Mouse (Mus musculus) right cerebral cortex, adult 18-20 months (tissue): ENCODE results near the gene Erf.
A peak's percentile ranks its signal among the peaks of the same experiment; 100 is the strongest.

Source experiments
- DNase-seq: peaks from one replicate; pipeline ENCODE4 v3.0.0; 2022; ENCODE audit warnings: mixed read lengths

The Erf gene

DNA sequence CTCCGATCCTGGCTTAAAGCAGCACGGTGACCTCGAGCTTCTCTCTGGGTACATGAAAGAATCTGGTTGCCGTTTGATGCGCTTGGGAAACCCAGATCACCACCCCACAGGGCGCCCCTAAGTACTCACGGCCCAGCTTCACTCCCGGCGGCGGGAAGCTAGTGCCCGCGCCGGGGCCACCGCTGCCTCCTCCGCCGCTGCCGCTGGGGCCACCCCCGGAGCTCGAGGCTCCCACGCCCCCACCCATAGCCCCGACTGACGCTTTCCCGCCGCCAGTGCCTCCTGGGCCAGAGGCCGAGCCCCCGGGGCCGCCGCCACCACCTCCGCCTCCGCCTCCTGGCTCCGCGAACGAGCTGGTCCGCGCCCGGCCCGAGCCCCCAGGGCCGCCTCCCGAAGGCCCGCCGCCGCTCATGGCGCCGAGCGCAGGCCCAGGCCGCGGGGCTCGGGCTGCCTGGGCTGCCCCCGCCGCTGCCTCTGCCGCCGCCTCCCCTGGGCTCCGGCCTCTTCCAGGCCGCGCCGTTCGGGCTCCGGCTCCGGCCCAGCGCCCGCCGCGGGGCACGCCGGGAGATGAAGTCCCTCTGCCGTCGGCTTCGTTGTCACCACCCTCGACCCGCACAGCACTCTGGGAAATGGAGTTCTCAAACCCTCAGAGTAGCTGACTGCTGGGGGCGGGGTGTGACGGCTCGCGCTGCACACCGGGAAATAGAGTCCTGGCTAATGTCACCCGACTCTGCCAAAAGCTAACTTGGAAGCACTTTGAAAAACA lies 13.1 kb downstream of the Erf start, which contains the start of gene Gsk3a:
Gene Gsk3a (minus strand): TSS at position 603 of the 766 bp plus-strand sequence.
- DNase-seq = peak; percentile 99

DNA sequence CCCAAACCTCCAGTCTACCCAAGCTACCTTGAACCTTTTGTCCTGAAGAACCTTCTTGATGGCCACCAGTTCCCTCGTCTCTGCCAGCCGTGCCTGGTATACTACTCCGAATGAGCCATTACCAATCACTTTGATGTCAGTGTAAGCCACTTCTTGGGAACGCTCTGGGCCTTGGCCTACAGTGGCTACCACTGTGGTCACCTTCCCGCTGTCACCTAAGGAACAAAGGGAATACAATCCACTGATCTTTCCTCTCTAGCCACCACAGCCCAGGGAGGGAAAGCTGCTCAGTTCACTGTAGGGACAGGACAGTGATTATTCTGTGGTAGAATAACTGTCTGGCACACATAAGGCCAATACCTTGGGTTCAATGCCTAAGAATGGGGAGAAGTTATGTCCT lies 15.0 kb downstream of the Erf start:
- DNase-seq = no peak

DNA sequence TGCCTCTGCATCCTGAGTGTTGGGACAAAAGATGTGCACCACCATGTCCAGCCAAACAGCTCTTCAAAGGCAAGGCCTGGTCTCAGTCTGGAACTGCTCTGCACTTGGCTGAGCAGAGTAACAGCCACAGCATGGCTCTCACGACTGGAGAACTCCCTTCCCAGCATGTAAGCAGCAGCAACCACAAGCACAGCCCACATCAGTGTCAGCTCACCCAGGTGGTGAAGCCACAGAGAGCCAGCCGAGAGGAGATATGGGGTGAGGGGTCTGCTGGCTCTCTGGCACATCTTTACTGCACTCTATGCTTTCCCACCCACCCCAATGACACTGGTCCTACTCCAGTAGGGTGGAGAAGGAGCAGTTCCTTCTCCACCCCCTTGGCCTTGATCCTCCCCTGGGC lies 17.5 kb downstream of the Erf start:
- DNase-seq = no peak

DNA sequence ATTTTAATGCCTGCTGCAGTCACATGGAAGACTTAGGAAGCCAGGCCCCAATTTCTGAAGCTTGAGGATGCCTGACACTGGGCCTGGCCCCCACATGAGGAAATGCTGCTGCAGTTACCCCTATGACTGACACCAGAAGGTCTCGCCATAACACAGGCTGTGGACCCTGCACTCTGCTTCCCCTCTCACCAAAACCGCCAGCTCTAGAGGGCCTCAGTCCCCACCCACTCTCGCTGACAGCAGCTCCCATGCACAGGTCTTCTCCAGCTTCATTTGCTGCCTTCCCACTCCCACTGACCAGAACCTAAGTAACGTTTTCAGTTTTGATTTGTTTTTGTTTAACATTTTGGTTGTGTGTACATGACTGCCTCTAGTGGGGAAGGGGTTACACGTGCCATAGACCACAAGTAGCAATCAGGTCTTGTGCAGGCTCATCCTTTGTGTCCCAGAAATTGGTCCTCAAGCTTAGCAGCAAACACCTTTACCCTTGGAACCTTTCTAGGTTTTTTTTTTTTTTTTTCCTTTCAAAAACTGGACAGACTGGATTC lies 18.4 kb downstream of the Erf start:
- DNase-seq = no peak

DNA sequence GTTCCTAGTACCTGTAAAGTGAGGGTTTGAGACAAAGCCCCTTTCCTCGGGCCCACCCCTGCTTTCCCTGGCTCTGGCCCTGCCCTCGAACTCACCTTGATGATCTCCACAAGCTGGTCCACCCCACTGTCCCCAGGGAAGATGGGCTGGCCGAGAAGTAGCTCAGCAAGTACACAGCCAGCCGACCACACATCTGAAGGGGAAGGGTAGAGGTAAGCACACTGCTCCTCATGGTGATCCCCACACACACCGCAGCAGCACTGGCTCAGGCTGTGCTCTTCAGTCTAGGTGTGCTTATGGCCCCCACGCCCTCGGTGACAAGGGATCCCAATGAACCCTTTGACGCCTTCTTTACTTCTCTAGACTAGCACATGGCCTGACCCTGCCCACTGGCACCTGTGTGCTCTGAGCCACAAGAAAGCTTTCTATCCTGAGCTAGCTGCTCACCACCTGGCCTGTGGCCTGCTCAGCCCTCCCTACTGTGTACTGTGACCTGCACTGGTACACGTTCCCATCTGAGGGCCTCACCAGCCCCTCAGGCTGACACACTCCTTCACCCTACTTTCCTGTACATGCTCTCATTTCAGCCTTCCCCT lies 19.8 kb downstream of the Erf start:
- no peak for DNase-seq

DNA sequence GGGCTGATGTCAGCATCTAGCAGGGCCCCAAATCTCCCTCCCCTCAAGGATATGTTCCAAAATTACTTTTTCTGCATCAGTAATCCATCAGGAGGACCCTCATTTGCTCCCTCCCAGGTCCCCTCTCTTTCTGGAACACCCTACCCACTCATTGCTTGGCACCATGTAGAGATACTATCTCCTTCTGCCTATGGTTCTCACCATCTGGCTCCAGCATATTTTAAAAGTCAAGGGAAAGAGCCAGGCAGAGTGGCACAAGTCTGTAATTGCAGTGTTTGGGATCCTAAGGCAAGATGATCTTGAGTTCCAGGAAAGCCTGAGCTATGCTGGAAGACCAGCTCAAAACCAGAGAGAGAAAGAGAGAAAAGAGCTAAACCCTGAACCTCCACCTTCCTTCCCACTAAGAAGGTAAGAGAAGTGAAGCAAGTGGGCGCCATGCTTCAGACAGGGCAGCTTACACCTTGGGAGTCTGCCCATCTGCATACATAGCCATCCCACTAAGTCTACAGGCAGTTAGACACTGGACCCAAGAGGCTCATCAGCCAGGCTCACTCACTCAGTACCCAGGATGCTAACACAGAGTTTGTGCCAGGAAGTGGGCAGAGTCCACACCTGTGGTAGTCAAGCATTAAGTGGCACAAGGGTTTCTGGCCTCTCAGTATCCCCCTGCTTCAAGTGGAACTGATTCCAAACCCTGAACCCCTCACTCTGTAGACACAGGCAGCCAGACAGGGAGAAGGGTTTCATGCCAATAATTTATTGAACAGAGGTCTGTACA lies 22.8 kb downstream of the Erf start:
- no peak for DNase-seq

DNA sequence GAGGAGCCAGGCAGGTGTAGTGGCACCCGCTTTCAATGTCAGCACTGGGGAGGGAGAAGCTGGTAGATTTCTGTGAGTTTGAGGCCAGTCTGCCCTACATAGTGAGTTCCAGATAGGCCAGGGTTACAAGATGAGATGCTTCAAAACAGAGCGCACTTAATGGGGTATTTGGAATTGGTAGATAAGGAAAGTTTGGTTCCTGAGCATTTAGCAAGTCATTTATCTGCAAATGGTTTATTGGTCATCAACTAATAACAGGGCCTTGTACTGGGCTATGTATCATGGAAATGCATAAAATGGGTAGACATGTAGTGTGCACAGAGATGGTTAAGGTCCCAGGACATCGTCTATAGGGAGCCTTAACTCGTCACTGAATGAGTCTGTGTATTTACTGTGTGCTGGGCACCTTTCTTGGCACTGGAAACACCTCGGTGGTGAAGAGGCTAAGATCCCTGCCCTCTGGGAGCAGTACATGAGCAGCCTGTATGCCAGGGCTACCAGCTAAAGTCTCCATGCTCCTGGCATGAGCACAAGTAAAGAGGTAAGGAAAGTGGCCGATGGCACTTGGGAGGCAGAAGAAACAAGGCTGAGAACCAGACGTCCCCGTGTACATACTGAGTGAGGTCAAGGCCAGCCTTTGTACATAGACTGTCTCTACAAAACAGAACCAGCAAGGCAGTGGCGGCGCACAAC lies 28.1 kb downstream of the Erf start:
- no peak for DNase-seq

DNA sequence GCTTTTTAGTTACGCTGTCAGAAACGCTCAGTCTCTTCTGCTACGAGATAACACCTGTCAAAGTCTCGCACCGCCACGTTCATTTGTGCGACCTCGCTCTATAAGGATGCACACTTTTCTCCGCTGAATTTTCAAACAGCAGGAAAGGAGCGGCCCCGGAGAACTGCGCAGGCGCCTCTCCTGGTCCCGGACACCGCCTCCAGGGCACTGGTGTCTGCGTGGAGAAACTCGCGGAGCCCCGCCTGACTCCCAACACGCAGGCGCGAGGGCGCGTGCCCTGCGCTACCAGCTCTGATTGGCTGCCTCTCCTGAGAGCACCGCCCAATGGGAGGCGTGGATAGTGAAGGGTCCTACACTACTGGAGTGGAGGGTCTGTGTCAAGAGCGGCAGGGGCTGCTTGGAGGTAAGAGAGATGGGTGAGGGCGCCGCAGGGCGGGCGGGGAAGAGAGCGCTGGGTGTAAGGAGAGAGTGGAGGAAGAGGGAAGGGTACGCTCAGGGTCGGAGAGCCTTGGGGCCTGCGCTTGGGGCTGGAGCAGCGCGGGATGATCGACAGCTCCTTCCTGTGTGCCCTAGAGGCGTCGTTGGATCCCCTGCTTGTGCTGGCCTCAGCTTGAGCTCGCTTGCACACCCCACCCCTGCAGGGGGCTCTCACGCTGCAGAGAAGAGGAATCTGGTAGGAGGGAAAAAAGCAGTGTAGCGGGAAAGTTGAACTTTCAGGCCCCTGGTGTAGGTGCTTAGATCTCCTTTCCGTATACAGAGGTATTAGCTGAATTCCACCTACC lies 29.3 kb downstream of the Erf start, which contains the start of gene Zfp526:
Gene Zfp526 (plus strand): TSS at position 324 of the 782 bp plus-strand sequence.
- peak; percentile 99 for DNase-seq

DNA sequence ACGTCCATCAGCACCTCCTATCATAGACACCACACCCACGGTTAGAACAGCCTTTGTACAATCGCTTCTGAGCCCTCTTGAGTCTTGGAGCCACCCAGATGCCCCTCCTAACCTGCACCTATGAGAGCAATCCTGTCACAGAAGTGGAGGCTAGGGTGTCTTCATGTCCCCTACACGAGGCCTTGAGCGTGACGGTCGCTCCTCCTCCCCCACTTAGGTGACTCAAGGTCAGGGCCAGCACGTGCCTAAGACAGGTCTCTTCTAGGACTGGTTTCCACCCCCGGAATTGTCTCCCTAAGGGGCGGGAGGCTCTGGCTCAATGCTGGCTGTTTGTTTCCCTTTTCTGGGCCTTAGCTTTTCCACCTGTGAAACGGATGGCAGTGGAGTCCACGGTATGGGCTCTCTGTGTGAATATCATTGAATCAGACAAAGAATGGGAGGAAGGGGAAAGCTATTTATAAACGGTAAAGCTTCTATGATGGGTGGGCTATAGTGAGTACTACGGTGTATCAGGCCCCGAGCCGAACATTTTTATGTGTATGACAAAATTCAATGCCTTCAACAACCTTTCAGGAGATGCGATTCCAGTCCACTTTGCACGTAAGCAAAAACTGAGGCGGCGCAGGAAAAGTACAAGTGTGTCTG lies 30.0 kb downstream of the Erf start, which contains the start of gene Dedd2:
Gene Dedd2 (minus strand): TSS at position 159 of the 645 bp plus-strand sequence.
- DNase-seq = no peak

DNA sequence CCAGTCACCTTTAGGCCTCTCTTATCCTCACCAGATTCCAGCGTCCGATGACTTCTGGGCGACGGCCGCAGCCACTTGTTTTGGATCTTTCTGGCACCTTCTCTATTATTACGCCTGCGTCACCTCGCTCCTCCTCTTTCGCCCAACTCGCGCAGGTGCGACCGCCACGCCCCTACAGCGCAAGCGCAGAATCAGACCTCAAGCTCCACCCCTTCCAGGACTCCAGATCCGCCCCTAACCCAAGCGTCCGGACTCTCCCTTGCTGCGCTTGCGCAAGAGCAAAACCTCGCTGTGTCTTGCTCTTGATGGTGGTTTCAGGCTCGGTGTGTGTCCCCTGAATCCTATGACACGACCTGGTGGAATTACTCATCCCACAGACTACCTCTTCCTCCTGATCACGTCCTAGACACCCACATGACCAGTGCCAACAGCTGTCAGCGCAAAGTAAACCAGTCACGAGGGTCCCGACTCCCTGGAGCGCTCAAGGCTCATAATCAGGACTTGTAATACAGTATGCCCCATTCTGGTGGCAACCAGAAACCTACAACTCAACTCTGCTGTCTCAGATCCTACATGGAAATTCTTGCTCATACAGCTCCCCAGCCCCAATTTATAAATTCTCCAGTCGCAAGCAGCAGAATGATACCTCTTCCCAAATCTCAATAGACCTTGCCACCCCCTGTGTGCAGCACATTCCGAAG lies 30.7 kb downstream of the Erf start:
- peak; percentile 96 for DNase-seq

DNA sequence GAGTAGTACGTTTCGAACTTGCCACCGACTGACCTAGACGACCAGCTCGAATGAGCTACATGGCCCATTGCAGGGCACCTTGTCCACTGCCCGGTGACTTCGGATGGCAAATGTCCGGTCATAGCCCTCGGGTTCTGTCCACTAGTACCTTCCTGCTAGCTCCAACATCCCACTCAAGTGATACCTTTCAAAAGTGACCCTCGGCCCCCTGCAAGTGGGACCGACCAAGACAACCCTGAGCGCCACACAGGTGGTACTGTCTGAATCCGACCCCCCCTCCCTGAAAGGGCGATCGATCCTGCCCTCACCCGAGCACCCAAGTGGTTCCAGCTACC lies 31.2 kb downstream of the Erf start:
- no peak for DNase-seq

DNA sequence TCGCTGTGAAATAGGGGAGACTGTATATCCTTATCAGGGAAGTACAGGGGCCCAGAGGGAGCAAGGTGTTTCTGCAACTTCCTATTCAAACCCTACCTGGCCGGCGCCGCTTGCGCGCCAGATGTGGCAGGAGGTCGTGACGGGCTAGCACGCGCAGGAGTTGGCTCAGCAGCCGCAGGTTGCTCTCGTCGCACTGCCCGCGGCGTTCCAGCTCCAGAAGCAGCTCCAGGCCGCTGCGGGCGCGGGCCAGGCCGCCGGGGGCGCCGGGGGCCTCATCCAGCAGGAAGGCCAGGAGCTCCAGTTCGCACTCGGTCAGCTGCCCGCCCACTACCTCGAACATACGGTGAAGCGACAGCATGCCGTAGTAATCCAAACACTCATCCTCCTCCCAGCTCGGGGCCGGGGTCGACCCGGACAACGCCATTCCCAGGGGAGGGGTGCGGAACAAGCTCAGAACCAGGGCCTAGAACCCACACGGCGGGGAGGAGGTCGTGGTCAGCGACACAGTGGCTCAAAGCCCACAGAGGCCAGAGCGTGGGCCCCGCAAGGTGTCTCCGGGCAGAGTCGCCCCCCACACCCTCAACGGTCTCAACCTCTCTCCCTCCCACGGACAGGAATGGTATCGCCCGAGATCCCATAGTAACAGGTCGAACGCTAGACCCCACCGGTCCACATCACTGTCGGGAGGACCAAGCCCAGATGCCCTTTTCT lies 31.7 kb downstream of the Erf start:
- peak; percentile 45 for DNase-seq

DNA sequence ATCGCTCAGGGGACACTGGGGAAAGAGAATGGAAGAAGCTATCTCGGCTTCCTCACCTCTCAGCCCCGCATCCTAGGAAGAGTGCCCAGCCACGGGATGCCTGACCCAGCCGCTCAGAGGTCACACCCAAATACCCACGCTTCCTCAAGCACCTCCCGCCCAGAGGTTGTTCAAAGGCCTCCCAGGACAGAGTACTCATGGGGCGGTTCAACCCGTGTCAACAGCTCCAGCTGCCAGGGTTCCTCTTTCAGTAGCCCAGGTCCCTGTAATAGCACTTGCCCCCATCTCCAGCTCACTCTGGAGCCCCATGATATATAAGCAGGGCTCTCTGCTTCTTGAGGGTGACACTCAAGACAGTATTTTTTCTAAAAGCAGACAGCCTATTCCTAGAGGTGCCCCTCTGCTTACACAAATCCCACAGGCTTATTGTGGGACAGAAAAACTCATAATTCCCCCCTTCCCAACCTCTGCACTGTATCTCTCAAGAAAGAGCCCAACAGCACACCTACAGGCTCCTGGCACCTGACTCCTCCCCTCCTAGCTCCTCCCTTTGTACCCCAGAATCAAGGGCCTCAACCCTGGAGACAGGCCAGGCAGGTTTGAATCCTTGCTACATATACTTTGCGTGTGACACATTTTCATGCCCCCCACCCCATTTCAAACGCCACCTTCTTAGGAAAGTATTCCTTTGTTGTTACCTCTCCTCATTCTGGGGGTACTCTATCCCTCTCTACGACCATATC lies 32.7 kb downstream of the Erf start:
- DNase-seq = no peak

DNA sequence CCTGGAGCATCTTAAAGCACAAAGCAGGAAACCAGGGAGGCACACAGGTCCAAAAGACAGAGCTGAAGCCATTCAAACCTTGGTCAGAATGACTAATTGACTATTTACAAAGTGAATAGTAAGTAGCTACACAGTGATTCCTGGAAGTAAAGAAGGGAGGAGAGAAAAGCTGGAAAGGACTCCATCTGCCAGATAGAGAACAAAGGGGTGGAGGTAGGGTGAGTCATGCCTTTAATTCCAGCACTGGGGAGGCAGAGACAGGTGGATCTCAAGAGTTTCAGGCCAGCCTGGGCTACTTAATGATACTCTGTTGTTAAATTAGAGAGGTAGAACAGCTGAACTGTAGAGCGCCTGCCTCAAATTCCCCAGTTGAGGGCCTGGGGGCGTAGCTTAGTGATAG lies 36.4 kb downstream of the Erf start:
- no peak for DNase-seq

DNA sequence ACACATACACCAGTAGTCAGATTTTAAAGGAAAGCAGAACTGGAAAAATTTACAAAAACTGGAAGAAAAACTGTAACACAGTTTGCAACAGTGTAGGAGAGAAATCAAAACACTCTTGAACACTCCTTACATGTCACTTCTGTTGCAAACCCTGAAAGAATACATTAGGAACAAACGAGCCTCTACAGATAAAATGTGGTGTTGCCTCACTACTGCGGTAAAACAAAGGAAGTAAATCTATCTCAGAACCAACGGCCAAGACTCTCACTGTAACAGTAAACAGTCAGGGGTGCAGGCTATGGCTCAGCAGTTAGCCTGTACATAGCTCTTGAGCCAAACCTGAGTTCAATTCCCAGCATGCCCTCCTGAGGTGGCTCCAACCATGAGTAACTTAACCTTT lies 37.5 kb downstream of the Erf start:
- no peak for DNase-seq

DNA sequence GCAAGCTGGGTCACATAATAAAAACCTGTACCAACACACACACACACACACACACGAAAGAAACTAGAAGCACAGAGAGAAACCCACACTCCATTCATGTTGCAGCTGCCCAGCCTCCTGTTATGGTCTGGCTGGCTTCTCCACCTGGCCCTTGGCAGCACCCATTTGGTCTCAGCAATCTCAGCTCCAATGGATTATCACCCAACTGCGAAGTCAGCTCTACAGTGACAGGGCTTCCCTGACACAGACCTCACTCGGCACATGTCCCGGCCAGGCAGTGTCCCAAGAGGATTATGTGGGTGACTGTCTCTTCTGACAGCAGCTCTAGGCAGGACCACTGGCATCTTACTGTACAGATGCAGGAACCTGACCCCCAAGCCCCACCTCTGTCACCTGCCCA lies 40.1 kb downstream of the Erf start:
- DNase-seq = no peak

DNA sequence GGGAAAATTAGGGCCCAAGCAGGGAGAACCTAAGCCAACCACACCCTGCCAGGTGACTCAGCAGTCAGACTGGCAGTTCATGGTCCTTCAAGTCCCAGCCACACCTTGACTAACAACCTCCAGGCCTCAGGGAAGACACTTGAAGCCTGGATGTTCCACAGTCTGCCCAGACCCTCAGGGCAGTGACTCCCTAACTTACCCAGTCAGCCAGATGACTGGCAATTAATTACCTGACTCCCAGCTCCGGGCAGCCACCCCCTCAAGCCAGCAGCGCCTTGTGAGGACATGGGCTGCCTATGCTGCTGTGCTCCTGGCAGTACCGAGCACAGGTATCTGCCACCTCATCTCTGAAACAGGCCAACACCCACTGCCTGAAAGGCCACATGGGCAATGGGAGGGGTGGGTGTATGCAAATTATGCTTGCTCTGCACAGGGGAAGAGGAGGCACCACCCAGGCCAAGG lies 41.4 kb downstream of the Erf start:
- DNase-seq = no peak

DNA sequence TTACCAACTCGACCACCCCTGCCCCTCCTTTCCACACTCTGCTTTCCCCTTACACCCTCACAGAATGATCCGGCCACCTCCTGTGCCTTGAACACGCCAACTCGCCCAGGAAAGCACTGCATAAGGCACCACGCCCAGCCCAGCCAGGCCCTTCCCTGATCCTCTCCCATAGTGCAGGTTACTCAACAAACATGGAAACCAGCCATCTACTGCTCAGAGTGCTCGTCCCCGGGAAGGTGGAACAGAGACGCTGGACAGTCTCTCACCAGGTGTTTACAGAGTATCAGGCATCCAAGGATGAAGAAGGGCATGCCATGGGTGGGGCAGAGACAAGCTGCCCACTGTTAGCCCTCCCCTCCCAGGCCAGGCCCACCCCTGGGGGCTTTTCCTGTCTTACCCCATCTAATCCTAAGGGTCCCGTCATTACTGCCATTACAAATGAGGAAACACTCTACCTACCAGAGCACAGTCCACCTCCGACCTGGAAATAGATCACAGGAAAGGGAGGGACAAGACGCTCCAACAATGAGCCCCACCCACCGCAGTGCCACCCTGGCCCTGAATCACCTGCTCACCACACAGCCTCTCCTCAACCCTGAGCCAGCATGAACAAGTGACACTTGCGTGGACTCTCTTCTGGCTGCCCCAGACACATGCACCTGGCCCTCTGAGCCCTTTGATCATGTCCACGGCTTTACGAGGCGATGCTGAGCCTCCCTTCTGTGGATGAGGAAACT lies 44.3 kb downstream of the Erf start:
- no peak for DNase-seq
